Mouse (Mus musculus): ENCODE data around the gene Tmem120b.

Tmem120b gene

GRCm38 (mm10) chr5:123090560-123091306 is 22.5 kb downstream of the Tmem120b start:
- DNase-seq (ENCODE audit: low read depth, low spot score), result no peak

- no peak for DNase-seq (ENCODE audit: low read depth, low spot score)
Observed at GRCm38 (mm10) chr5:123093077-123093633, 24.9 kb downstream of the Tmem120b start.

- DNase-seq (ENCODE audit: low read depth, low spot score), result no peak
Observed at GRCm38 (mm10) chr5:123094238-123094991, 26.2 kb downstream of the Tmem120b start.

- DNase-seq (ENCODE audit: low read depth, low spot score), result no peak
Observed at GRCm38 (mm10) chr5:123096299-123096698, 28.1 kb downstream of the Tmem120b start.

GRCm38 (mm10) chr5:123098487-123098886 is 30.3 kb downstream of the Tmem120b start:
- DNase-seq (ENCODE audit: low read depth, low spot score), result no peak

GRCm38 (mm10) chr5:123102376-123102775 is 34.2 kb downstream of the Tmem120b start:
- no peak for DNase-seq (ENCODE audit: low read depth, low spot score)

GRCm38 (mm10) chr5:123103556-123103955 is 35.3 kb downstream of the Tmem120b start:
- DNase-seq (ENCODE audit: low read depth, low spot score), result no peak

DNA sequence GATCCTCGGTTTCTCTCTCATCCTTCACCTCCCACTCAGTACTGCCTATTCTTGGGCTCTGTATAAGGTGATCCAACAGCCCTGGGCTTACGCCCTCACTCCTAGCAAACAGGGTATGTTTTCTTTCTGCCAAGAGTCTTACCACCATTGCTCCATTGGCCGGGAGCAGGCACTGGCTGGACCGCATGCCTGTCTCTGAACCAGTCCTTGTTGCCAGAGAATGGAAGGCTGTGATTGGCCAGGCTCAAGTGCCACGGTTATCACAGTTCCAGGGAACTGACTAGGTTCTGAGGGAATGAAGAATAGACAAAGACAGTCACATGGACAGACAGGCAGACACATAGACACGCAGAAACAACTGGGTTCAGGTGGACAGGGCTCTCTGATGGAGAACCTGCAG is 36.6 kb downstream of the Tmem120b start:
- no peak for DNase-seq (ENCODE audit: low read depth, low spot score)

- no peak for DNase-seq (ENCODE audit: low read depth, low spot score)
Observed at GRCm38 (mm10) chr5:123109452-123110203, 41.4 kb downstream of the Tmem120b start.

DNA sequence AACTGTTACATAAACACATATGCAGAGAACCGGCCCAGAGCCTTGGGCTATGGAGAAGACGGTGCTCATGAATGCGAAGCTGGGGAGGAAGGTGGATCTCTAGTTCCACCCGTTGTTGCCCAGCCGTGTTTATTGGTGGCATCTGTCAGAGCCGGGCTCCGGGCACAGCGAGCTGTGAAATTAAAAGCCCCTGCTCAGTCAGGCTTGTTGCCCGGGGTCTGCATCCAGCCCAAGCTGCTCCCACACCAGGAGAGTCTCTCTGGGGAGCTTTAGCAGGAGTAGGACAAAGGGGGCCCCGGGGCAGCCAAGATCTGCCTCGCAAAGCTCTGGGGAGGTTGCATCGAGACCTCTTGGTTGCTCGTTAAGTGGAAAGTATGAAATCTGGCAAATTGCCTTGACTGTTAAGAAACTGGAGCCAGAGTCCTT is 42.1 kb downstream of the Tmem120b start:
- DNase-seq (ENCODE audit: low read depth, low spot score), result no peak

DNA sequence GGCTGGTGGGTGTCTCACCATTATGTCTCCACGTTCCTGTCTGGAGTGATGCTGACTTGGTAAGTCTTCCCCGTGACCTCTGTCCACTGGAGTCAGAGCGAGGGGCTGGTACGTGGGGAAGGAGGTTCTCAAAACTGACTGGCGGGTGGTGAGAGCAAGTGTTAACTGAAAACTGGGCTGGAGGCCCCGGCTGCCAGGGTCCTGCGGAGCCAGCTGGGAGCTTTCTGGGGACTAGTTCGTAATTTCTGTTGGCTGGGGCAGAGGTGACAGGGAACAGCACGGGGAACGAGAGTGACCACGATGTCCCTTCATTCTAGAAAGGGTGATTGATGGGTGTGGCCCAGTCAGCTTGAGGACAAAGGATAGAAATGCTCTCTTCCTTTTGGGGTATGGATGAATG is 45.9 kb downstream of the Tmem120b start:
- no peak for DNase-seq (ENCODE audit: low read depth, low spot score)

- no peak for DNase-seq (ENCODE audit: low read depth, low spot score)
Observed at GRCm38 (mm10) chr5:123114924-123115323, 46.7 kb downstream of the Tmem120b start.

DNA sequence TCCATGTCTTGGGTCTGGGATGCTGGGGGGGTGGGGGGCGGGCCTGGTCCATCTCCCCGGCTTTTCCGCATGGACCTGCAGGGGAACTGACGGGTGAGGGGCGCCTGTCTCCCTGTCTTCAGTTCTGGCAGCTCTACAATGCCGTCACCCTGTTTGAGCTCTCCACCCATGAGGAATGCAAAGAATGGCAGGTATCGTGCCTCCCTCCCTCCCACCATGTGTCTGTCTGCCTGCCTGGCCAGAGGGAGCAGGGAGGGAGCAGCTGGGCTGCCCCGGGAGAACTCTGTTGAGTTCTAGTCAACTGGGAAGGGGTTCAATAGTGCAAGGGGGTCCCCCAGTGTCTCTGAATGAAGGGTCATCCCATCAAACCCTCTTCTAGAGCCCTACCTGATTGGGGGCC is 47.9 kb downstream of the Tmem120b start:
- DNase-seq (ENCODE audit: low read depth, low spot score), result no peak

DNA sequence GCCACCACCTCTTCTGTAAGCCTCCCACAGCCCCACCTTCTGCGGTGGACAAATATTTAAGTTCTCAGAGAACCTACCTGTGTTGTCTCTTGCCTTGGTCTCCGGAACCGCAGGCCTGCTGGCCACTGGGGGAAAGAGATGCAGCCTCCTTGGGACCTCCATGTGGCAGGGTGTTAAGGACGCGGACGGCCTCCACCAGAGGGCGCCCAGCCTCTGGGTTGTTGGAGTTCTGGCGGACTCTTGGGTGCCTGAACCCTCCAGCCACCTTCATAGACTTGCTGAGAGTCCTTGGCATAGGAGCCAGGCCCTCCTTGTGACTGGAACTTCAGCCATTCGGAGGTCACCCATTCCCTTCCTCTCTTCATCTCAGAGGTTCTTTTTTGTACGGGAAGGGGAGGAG is 49.0 kb downstream of the Tmem120b start:
- no peak for DNase-seq (ENCODE audit: low read depth, low spot score)

- DNase-seq (ENCODE audit: low read depth, low spot score), result no peak
Observed at GRCm38 (mm10) chr5:123117773-123118172, 49.6 kb downstream of the Tmem120b start.

GRCm38 (mm10) chr5:123118826-123119225 is 50.6 kb downstream of the Tmem120b start:
- no peak for DNase-seq (ENCODE audit: low read depth, low spot score)

GRCm38 (mm10) chr5:123120624-123121215 is 52.5 kb downstream of the Tmem120b start:
- no peak for DNase-seq (ENCODE audit: low read depth, low spot score)

DNA sequence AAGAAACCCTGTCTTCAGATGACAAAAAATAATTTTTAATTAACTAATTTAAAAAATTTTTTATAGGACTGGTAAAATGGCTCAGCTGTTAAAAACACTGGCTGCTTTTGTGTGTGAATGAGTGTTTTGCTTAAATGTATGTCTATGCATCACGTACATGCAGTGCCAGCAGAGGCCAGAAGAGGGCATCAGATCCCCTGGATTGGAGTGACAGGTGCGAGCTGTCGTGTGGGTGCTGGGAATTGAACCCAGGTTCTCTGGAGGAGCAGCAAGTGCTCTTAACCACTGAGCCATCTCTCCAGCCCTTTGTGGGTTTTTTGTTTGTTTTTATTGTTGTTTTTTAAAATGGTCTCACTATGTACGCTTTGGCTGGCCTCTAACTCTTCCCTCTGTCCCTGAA is 54.0 kb downstream of the Tmem120b start:
- DNase-seq (ENCODE audit: low read depth, low spot score), result no peak

DNA sequence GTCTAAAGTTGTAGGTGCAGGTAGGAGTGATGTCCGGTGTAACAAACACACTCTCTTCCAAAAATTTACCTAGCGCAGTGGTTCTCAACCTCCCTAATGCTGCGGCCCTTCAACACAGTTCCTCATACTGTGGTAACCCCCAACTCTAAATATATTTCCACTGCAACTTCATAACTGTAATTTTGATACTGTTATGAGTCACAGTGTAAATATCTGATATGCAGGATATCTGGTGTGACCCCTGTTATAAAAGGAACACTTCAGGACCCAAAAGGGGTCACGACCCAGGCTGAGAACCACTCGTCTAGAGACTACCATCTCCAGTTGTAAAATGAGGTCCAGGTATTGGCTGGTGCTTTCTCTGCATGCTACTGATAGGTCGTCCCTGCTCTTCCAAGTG is 56.9 kb downstream of the Tmem120b start:
- DNase-seq (ENCODE audit: low read depth, low spot score), result no peak

DNA sequence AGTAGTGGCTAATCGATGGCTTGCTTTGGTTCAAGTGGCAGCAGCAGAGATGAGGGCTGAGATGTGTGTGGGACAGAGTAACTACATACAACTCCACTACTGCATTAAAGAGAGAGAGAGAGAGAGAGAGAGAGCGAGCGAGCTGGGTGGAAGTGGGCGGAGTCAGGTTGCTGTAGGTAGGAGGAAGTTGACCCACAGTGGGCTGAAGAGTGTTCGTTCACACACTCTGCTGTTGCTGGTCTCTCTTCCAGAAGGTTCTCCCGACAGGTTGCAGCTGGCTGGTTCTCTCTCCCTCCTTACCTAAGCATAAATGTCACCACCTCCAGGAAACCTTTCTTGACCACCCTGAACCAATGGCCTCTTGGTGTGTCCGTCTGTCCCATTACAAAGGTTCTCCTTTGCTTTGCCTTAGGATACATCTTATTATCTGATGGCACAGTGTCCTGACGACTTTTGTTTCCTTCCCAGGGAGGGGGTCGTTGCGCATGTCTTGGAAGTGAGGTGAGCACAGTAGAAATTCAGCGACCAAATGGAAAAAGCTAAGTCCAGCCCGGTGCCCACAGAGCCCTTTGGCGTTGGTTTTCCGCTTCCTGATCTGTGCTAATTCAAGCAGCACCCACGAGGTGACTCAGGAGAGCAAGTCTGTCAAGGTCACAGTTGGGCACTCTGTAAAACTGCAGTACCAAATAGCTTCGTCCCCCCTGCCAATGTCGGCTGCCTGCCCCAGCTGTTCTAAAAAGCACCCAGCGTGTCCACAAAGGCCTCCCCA is 57.6 kb downstream of the Tmem120b start:
- DNase-seq (ENCODE audit: low read depth, low spot score), result no peak

DNA sequence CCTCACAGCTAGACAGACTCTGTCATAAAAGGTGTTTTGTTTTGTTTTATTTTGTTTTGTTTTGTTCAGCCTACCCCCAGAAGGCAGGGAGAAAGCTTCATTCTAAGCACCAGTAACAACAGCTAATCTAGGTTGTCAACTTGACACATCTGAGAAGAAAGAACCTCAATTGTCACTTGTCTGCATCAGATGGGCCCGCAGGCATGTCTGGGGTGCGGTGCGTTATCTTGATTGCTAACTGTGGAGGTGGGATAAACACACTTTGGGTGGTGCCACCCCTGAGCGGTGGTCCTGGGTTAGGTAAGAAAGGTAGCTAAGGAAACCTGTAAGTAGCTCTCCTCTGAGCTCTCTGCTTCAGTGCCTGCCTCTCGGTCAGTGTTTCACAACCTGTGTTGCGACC is 58.8 kb downstream of the Tmem120b start:
- no peak for DNase-seq (ENCODE audit: low read depth, low spot score)
